Mouse (Mus musculus) neural tube, embryonic 11.5 days (tissue): ENCODE data around the gene Ipo7. TPM values are rescaled to one million over a fixed set of nuclear protein-coding genes. Genes with fewer than 3 reads are reported as not detected.
A peak's percentile ranks its signal among the peaks of the same experiment; 100 is the strongest.
"Not testable (repeated sequence)": the region's sequence is repeated elsewhere in the genome, so short reads cannot be mapped to it uniquely, and the experiment has no call there.

Source experiments
- ATAC-seq: fragments of 200-750 bp; cut with Nextera tagmentation; 2 replicates; pipeline ENCODE4 v1.8.0; 2017; ENCODE audit warnings: moderate number of reproducible peaks, mild to moderate bottlenecking, moderate TSS enrichment, moderate library complexity; ENCODE audit not compliant: insufficient read depth, low FRiP score, low TSS enrichment
- DNase-seq: peaks from one replicate; pipeline ENCODE4 v3.0.0-alpha.2; 2015; ENCODE audit warnings: low spot score
- H3K27ac ChIP-seq: fragments of 300-500 bp; sonication (generic); 2 replicates; pipeline ENCODE4 v1.5.1; 2014; ENCODE audit warnings: low read depth, mild to moderate bottlenecking, low read length
- H3K27me3 ChIP-seq: fragments of 300-500 bp; sonication (generic); 2 replicates; pipeline ENCODE4 v1.6.1; 2014; ENCODE audit warnings: mild to moderate bottlenecking, low read length, mixed read lengths; ENCODE audit not compliant: control insufficient read depth, insufficient read depth
- H3K36me3 ChIP-seq: fragments of 300-500 bp; sonication (generic); 2 replicates; pipeline ENCODE4 v1.6.1; 2014; ENCODE audit warnings: mild to moderate bottlenecking, low read length, moderate library complexity, mixed read lengths; ENCODE audit not compliant: control insufficient read depth, insufficient read depth
- H3K4me1 ChIP-seq: fragments of 300-500 bp; sonication (generic); 2 replicates; pipeline ENCODE4 v1.6.1; 2014; ENCODE audit warnings: low read length, mixed read lengths; ENCODE audit not compliant: control insufficient read depth, insufficient read depth
- H3K4me2 ChIP-seq: fragments of 300-500 bp; sonication (generic); 2 replicates; pipeline ENCODE4 v1.6.1; 2014; ENCODE audit warnings: low read depth, mild to moderate bottlenecking, moderate library complexity
- H3K4me3 ChIP-seq: fragments of 300-500 bp; sonication (generic); 2 replicates; pipeline ENCODE4 v1.5.1; 2014; ENCODE audit warnings: low read depth, low read length
- H3K9ac ChIP-seq: fragments of 300-500 bp; sonication (generic); 2 replicates; pipeline ENCODE4 v1.6.1; 2014; ENCODE audit warnings: mild to moderate bottlenecking, low read length
- H3K9me3 ChIP-seq: fragments of 300-500 bp; sonication (generic); 2 replicates; pipeline ENCODE4 v1.6.1; 2016; ENCODE audit warnings: low read length; ENCODE audit not compliant: control insufficient read depth
- whole genome bisulfite sequencing: fragments of 180-500 bp; shearing (Covaris S2); extraction: QIAGEN DNeasy Blood & Tissue Kit; methylation state at CpG from one replicate; pipeline ENCODE4 v1.1.7; 2014; 5-methylcytosine and 5-hydroxymethylcytosine counted together
- polyA plus RNA-seq: library from polyadenylated mRNA; unstranded; fragments of >200 nt; fragmentation: Nextera tagmentation; extraction: Ambion mirVana; gene quantifications from 2 replicates; pipeline ENCODE4 v1.2.1, GENCODE M21; 2014

Ipo7 gene
- polyA plus RNA-seq, 1 experiment from 2014 or later = 36.3 TPM

DNA sequence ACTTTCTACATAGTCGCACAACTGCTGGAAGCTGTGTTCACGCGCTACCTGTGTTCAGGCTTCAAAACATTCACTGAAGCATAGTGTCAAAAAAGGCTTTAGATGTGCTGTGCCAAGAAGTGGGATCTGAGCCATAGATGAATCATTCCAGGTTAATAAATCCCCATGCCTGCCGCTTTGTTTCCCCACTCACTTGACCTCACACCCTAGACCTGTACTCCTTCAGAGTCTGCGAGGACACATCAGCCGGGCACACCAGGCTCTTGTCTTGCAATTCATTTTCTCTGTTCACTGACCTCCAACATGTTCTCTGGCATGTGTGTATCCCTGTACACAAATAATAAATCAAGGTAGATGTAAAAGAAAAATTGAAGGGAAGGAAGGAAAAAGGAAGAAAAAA lies 9.0 kb upstream of the Ipo7 start:
- H3K27me3 ChIP-seq = no peaks in the 10 kb centered on the region
- H3K9ac ChIP-seq = no peak overlapping the region
- no peaks in the 10 kb centered on the region for H3K4me1 ChIP-seq
- H3K36me3 ChIP-seq = no peaks in the 10 kb centered on the region
- H3K4me2 ChIP-seq = no peak overlapping the region
- ATAC-seq (no peak), DNase-seq (no peak)
- H3K4me3 ChIP-seq = no peak overlapping the region
- 95% methylated on average over 6 of the region's 6 CpGs for WGBS
- H3K27ac ChIP-seq = no peak overlapping the region
- no peaks in the 10 kb centered on the region for H3K9me3 ChIP-seq

DNA sequence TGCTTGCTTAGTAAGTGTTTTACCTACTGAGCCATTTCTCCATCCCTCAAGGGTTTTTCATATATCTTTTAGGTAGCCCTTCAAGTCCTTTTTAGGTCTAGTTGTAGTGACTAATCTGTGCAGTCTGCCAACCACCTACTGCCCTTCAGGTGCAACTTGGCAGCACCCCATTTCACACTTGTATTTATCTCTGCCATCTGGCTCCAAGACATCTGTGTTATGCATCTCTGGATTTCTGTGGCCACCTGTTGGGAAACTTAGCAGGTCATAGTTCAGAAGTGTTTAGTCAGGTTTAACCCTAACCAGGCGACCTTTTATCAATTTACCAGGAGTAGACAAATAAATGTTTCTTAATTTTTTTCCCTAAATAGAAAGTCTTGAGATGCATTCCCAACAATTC lies 6.7 kb upstream of the Ipo7 start:
- Histone ChIP-seq H3K4me1 (no peaks in the 10 kb centered on the region), H3K4me2 (no peak overlapping the region), H3K36me3 (no peaks in the 10 kb centered on the region), H3K9me3 (no peaks in the 10 kb centered on the region), H3K9ac (no peak overlapping the region), H3K27me3 (no peaks in the 10 kb centered on the region), H3K4me3 (no peak overlapping the region), H3K27ac (no peak overlapping the region)
- ATAC-seq (no peak), DNase-seq (no peak)
- WGBS = 63% methylated on average over 1 of the region's 1 CpGs

DNA sequence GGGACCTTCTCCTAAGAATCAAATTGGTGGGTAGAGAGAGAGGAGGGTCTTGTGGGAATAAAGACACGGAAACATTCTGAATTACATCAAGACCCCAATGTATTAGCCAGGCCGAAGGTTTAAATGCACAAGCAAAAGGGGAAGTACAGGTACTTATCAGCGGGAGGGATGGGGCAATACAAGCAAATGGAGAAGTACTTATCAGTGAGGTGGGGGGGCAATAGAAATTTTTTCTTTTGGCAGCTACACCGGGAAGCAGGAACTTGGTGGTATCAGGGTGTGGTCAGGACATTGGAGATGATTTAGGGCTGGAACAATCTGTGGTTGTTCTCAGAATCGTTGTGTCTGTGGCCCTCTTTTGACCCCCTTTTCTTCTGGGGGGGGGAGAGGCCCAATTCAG lies 3.8 kb upstream of the Ipo7 start:
- no peak overlapping the region for H3K27ac ChIP-seq

DNA sequence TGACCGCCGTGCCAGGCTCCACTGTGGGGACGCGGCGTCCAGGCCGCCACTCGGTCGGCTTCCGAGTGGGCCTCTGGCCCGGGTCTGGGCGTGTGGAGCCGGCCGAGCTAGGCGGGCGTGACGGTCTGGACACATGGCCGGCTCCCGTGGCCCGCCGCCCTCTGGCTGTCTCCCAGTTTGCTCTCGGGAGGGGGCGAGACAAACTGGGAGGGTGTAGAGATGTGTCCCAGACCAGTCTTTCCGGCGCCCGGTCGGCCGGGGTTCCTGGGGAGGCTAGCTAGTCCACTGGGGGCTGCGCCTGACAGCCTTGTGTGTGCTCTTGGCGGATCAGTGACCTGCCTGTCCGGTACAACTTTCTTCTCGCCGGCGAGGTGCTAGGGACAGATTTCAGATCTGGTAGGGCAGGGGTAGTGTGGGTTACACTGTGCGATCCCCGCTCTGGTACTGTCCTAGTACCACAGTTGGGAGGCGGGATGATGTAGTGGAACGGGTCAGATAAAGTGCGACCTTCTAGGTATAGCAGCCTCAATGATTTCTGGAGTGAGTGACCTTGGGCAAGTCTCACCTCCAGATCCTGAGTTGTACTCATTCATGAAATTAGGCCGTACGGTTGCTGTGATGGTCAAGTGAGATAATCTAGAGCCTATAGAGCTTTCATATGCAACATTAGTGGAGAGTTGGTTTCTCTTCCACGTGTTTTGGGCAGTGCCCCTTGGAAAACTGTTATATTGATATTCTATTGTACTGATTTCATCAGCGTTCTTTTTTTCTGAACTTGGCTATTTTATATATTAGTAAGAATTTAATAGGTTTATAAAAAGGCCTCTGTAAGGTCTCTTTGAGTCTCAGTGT lies 783 bp downstream of the Ipo7 start:
- H3K9me3 ChIP-seq = no peaks in the 10 kb centered on the region
- no peaks in the 10 kb centered on the region for H3K36me3 ChIP-seq
- under 1% methylated on average over 40 of the region's 42 CpGs for WGBS
- H3K4me1 ChIP-seq = no peaks in the 10 kb centered on the region
- peak overlapping the region; percentile 99 for H3K4me3 ChIP-seq
- DNase-seq (no peak), ATAC-seq (peak; percentile 79)
- peak overlapping the region; percentile 96 for H3K9ac ChIP-seq
- peak overlapping the region; percentile 60 for H3K4me2 ChIP-seq
- peak overlapping the region; percentile 72 for H3K27ac ChIP-seq
- no peaks in the 10 kb centered on the region for H3K27me3 ChIP-seq

More for the DNA sequence above, 3.8 kb upstream of the Ipo7 start:
- H3K27me3 ChIP-seq = no peaks in the 10 kb centered on the region
- no peak overlapping the region for H3K4me3 ChIP-seq
- no peaks in the 10 kb centered on the region for H3K4me1 ChIP-seq
- H3K36me3 ChIP-seq = no peaks in the 10 kb centered on the region
- no peaks in the 10 kb centered on the region for H3K9me3 ChIP-seq
- no peak overlapping the region for H3K9ac ChIP-seq
- ATAC-seq = no peak
- no peak for DNase-seq
- 85% methylated on average over 5 of the region's 5 CpGs for WGBS
- H3K4me2 ChIP-seq = no peak overlapping the region

DNA sequence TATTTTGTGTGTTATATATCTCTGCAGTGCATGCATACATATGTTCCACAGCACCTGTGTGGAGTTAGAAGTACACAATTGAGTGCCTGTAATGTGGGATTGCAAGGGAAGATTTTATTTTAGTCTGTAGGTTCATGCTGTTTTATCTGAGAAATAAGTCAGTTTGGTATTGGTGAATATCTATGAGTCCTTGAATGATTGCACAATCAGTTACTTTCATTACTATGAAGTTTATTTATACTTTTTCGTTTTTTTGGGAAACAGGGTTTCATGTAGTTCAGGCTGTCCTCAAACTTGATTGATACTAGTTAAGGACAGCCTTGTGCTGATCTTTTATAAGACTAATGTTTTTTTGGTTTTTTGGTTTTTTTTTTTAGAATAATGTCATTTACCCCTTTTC lies 5.5 kb downstream of the Ipo7 start:
- Histone ChIP-seq H3K9me3 (no peaks in the 10 kb centered on the region), H3K4me1 (no peaks in the 10 kb centered on the region), H3K27me3 (no peaks in the 10 kb centered on the region), H3K36me3 (no peaks in the 10 kb centered on the region), H3K4me3 (no peak overlapping the region), H3K9ac (no peak overlapping the region), H3K27ac (no peak overlapping the region), H3K4me2 (no peak overlapping the region)
- WGBS = 97% methylated on average over 1 of the region's 1 CpGs
- ATAC-seq (no peak), DNase-seq (no peak)

DNA sequence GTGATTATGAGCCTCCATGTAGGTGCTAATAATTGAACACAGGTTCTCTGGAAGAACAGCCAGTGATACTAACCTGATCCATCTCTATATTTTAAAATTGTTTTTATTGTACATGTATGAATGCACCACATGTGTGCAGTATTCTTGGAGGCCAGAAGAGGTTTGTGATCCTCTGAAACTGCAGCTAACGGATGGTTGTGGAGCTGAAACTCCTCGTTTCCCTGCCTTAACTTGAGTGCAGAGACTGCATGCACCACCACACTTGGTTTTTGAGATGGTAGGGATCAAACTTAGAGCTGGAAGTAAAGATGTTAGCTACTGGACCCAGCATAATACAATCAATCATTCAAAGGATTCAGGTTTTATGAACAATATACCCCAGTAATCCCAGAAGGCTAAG lies 8.5 kb downstream of the Ipo7 start:
- no peak overlapping the region for H3K27ac ChIP-seq
- H3K36me3 ChIP-seq = no peaks in the 10 kb centered on the region
- no peak overlapping the region for H3K4me2 ChIP-seq
- H3K4me3 ChIP-seq = no peak overlapping the region
- ATAC-seq (no peak), DNase-seq (no peak)
- no peaks in the 10 kb centered on the region for H3K9me3 ChIP-seq
- H3K27me3 ChIP-seq = no peaks in the 10 kb centered on the region
- WGBS = 81% methylated on average over 2 of the region's 2 CpGs
- no peaks in the 10 kb centered on the region for H3K4me1 ChIP-seq
- H3K9ac ChIP-seq = no peak overlapping the region

DNA sequence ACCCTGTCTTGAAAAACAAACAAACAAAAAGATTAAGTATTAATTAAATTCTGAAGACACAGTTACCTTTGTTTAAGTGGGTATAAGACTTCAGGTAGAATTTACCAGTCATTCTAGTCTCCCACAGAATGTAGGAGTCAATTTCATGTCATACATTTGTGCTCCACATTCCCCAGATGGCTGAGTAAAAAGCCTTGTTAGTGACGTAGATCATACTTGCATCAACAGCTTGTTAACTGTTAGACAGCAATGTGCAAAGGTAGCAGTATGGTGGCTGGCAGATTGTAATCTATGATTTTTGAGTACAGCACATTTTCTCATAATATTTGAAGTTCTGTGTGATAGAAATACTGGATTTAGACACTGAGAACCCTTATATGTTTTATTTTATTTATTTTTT lies 10.8 kb downstream of the Ipo7 start:
- no peak overlapping the region for H3K27ac ChIP-seq
- no peak overlapping the region for H3K4me3 ChIP-seq
- no peaks in the 10 kb centered on the region for H3K9me3 ChIP-seq
- 0 out of 2 replicates have a peak, but pooled peaks cover 2% of the 10 kb centered on the region for H3K36me3 ChIP-seq
- no peak overlapping the region for H3K4me2 ChIP-seq
- no peak for ATAC-seq
- WGBS = 88% methylated on average over 1 of the region's 1 CpGs
- DNase-seq = no peak
- no peak overlapping the region for H3K9ac ChIP-seq
- H3K4me1 ChIP-seq = no peaks in the 10 kb centered on the region
- no peaks in the 10 kb centered on the region for H3K27me3 ChIP-seq

DNA sequence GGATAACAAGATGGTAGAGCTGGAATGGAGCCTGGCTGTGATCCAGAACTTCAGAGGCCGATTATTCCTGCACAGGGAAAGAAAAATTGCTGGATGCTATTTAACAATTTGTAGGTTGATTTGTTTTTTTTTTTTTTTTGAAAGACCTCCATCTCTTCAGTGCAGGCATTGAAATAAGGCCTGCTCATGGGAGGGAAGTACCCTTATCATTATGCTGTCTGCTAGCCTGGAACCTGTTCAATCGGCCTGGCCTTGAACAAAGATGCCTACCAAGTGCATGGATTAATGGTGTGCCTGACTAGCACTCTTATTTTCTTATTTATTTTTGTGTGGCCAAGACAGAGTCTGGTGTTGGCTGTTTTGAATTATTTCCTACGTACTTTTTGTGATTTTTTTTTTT lies 12.3 kb downstream of the Ipo7 start:
- 95% methylated on average over 3 of the region's 3 CpGs for WGBS

DNA sequence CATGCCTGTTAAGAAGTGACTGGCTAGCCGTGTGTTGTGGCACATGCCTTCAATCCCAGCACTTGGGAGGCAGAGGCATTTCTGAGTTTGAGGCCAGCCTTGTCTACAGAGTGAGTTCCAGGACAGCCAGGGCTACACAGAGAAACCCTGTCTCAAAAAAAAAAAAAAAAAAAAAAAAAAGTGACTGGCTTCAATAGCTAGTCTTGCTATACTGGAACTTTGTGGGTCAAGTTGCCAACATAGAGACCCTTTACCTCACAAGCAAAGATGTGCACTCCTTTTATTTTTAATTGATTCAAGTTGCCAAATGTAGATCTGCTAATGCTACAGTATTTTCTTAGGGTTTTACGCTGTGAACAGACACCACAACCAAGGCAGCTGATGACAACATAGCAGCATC lies 39.6 kb downstream of the Ipo7 start:
- H3K4me1 ChIP-seq, ATAC-seq, H3K4me3 ChIP-seq, H3K36me3 ChIP-seq, H3K9me3 ChIP-seq, H3K9ac ChIP-seq, DNase-seq, H3K27me3 ChIP-seq, H3K4me2 ChIP-seq, H3K27ac ChIP-seq: not testable (repeated sequence)
- WGBS = 94% methylated on average over 2 of the region's 2 CpGs

More for the DNA sequence above, 12.3 kb downstream of the Ipo7 start:
- DNase-seq (no peak), ATAC-seq (no peak)
- H3K4me2 ChIP-seq = no peak overlapping the region
- no peak overlapping the region for H3K9ac ChIP-seq
- H3K27me3 ChIP-seq = no peaks in the 10 kb centered on the region
- no peaks in the 10 kb centered on the region for H3K9me3 ChIP-seq
- H3K27ac ChIP-seq = no peak overlapping the region
- no peak overlapping the region for H3K4me3 ChIP-seq
- no peaks in the 10 kb centered on the region for H3K4me1 ChIP-seq
- H3K36me3 ChIP-seq = 0 out of 2 replicates have a peak, but pooled peaks cover 2% of the 10 kb centered on the region
